Mouse (Mus musculus) megakaryocyte, embryonic 14.5 days (primary cell): ENCODE results near the gene Reln.

Experiments used
- FLI1 ChIP-seq: IDR thresholded peaks from 2 replicates; pipeline ENCODE4 v1.6.1; 2012; ENCODE audit warnings: low read length, inconsistent platforms, mixed read lengths
- GATA1 ChIP-seq: IDR thresholded peaks from 3 replicates; pipeline ENCODE4 v1.6.1; 2012; ENCODE audit warnings: mixed read lengths, low read length, inconsistent platforms, borderline replicate concordance

GRCm38 (mm10) chr5:22342461-22342860 is 2.0 kb downstream of the Reln start:
- no peak for TF ChIP-seq FLI1
- TF ChIP-seq GATA1 = no peak
